Mouse (Mus musculus): ENCODE measurements around the gene Cd200r3. TPM values are rescaled to one million over a fixed set of nuclear protein-coding genes. Genes with fewer than 3 reads are reported as not detected.

The Cd200r3 gene
- 0.13 and 0.15 TPM in 2 replicates for polyA plus RNA-seq (2012)

GRCm38 (mm10) chr16:44943468-44943867 lies at the start of gene Cd200r3:
TSS of gene Cd200r3 (plus strand) at chr16:44943678.

Other genes starting within 250 kb of the Cd200r3 start
- gene Nepro, start 219.4 kb upstream of the Cd200r3 start, polyA plus RNA-seq (2012): 7.5 and 9.2 TPM in 2 replicates
- 12.3 and 17.1 TPM in 2 replicates for gene Gtpbp8, start 197.3 kb upstream of the Cd200r3 start, polyA plus RNA-seq (2012)
- gene Cd200r1, start 177.9 kb upstream of the Cd200r3 start, polyA plus RNA-seq (2012): 0.99 and 1.1 TPM in 2 replicates
- 0.04 and 0.08 TPM in 2 replicates for gene Cd200r4, start 131.9 kb upstream of the Cd200r3 start, polyA plus RNA-seq (2012)
- not detected in 2 replicates for gene Cd200r2, start 76.6 kb upstream of the Cd200r3 start, polyA plus RNA-seq (2012)
- gene Ccdc80, start 149.7 kb downstream of the Cd200r3 start, polyA plus RNA-seq (2012): 0.18 and 0.20 TPM in 2 replicates
- gene Slc35a5, start 215.0 kb downstream of the Cd200r3 start, polyA plus RNA-seq (2012): 0.27 and 0.30 TPM in 2 replicates
- gene Atg3, start 215.1 kb downstream of the Cd200r3 start, polyA plus RNA-seq (2012): 23.8 and 25.3 TPM in 2 replicates